Mouse (Mus musculus): ENCODE data around the gene Olfr1262. TPM values are rescaled to one million over a fixed set of nuclear protein-coding genes. Genes with fewer than 3 reads are reported as not detected.

Gene Olfr1262
- total RNA-seq (2023) = not detected

GRCm38 (mm10) chr2:89999845-90000244 is at the start of gene Olfr1262:
Olfr1262 (plus strand) TSS chr2:90000145.

GRCm38 (mm10) chr2:89974184-89974583 is 25.8 kb upstream of the Olfr1262 start, which contains the start of gene Olfr1260:
Olfr1260 (plus strand) TSS chr2:89974340.

GRCm38 (mm10) chr2:89990921-89991320 is 9.0 kb upstream of the Olfr1262 start, which contains the start of gene Olfr1261:
Olfr1261 (plus strand) TSS chr2:89991221.

GRCm38 (mm10) chr2:90011831-90012230 is 11.9 kb downstream of the Olfr1262 start, which contains the start of gene Olfr1263:
Olfr1263 (plus strand) TSS chr2:90012131.

GRCm38 (mm10) chr2:90025477-90025876 is 25.5 kb downstream of the Olfr1262 start, which contains the start of gene Olfr1264:
Olfr1264 (minus strand) TSS chr2:90025577.

GRCm38 (mm10) chr2:90035037-90035436 is 35.1 kb downstream of the Olfr1262 start, which contains the start of gene Olfr1265:
Olfr1265 (plus strand) TSS chr2:90035337.

Other genes with a start within 250 kb of the Olfr1262 start
- gene Olfr1253, start 243.1 kb upstream of the Olfr1262 start, total RNA-seq (2023) = not detected
- gene Olfr1254, start 206.5 kb upstream of the Olfr1262 start, total RNA-seq (2023) = not detected
- gene Olfr1255, start 188.1 kb upstream of the Olfr1262 start, total RNA-seq (2023) = not detected
- gene Olfr1256, start 158.6 kb upstream of the Olfr1262 start, total RNA-seq (2023) = not detected
- gene Olfr48, start 151.9 kb upstream of the Olfr1262 start, total RNA-seq (2023) = not detected
- gene Olfr1257, start 121.7 kb upstream of the Olfr1262 start, total RNA-seq (2023) = not detected
- not detected for gene Olfr1258, start 72.8 kb upstream of the Olfr1262 start, total RNA-seq (2023)
- not detected for gene Olfr1259, start 51.5 kb upstream of the Olfr1262 start, total RNA-seq (2023)
- not detected for gene Olfr1260, start 25.8 kb upstream of the Olfr1262 start, total RNA-seq (2023)
- not detected for gene Olfr1261, start 8.9 kb upstream of the Olfr1262 start, total RNA-seq (2023)
- not detected for gene Olfr1263, start 12.0 kb downstream of the Olfr1262 start, total RNA-seq (2023)
- gene Olfr1264, start 25.4 kb downstream of the Olfr1262 start, total RNA-seq (2023) = not detected
- not detected for gene Olfr1265, start 35.2 kb downstream of the Olfr1262 start, total RNA-seq (2023)
- gene Olfr140, start 63.4 kb downstream of the Olfr1262 start, total RNA-seq (2023) = not detected
- not detected for gene Olfr1269, start 121.3 kb downstream of the Olfr1262 start, total RNA-seq (2023)
- gene Olfr32, start 142.2 kb downstream of the Olfr1262 start, total RNA-seq (2023) = not detected
- not detected for gene Olfr1270, start 152.9 kb downstream of the Olfr1262 start, total RNA-seq (2023)
- under 1 TPM; 0.33 to 0.50 TPM for gene Olfr1506, start 224.3 kb downstream of the Olfr1262 start, total RNA-seq (2023)

Measured in monocyte, adult 59 days (primary cell).